Mouse (Mus musculus) brain, embryonic 14.5 days (tissue): ENCODE measurements at regions not wholly inside any gene's neighbourhood (a gene's known extent, or its start where the extent isn't known, plus 50 kb on each side); places are given as distances from the start of the nearest gene placed in this dataset.

Source experiments
- DNase-seq: peaks from one replicate; pipeline ENCODE4 v3.0.0-alpha.2; 2011; ENCODE audit warnings: low read depth
- CTCF ChIP-seq: fragments of 200-500 bp; IDR thresholded peaks from 2 replicates; pipeline ENCODE4 v1.5.1; 2012; ENCODE audit warnings: inconsistent platforms, mild to moderate bottlenecking, moderate library complexity, borderline replicate concordance; ENCODE audit not compliant: insufficient read depth, insufficient read length; ENCODE audit errors: extremely low read depth
- POLR2A ChIP-seq: fragments of 200-500 bp; IDR thresholded peaks from 2 replicates; pipeline ENCODE4 v1.6.1; 2012; ENCODE audit warnings: mild to moderate bottlenecking, inconsistent platforms, borderline replicate concordance; ENCODE audit not compliant: poor library complexity, insufficient read depth, insufficient read length, severe bottlenecking; ENCODE audit errors: extremely low read depth

- DNase-seq, result peak; percentile 9
- no peak for TF ChIP-seq POLR2A
- no peak for TF ChIP-seq CTCF
Observed at GRCm38 (mm10) chr11:90981626-90982025, 293.5 kb upstream of the Tom1l1 start.

GRCm38 (mm10) chr11:90978234-90978633 lies 290.1 kb upstream of the Tom1l1 start:
- DNase-seq, result no peak
- no peak for TF ChIP-seq POLR2A

GRCm38 (mm10) chr11:90941076-90941475 lies 252.9 kb upstream of the Tom1l1 start:
- no peak for DNase-seq
- TF ChIP-seq CTCF (no peak), POLR2A (no peak)

DNA sequence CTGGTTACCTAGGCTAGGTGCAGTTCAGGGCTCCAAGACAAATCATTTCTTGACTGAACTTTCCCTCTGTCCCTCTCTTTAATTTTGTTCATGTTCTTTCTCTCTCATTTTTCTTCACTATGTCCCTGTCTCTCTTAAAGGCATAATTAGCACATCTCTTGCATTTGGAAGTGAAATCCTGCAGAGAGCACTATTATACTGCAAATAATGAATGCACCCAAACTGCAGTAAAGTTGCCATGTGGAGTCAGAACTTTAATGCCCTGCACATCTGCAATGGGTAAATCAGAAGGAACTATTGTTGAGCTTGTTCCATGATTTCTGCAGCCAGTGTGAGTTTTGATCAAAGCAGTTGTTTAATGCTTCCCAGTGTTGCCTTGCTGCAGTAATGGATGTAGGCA lies 237.6 kb upstream of the Tom1l1 start:
- peak; percentile 34 for DNase-seq
- no peak for TF ChIP-seq POLR2A

DNA sequence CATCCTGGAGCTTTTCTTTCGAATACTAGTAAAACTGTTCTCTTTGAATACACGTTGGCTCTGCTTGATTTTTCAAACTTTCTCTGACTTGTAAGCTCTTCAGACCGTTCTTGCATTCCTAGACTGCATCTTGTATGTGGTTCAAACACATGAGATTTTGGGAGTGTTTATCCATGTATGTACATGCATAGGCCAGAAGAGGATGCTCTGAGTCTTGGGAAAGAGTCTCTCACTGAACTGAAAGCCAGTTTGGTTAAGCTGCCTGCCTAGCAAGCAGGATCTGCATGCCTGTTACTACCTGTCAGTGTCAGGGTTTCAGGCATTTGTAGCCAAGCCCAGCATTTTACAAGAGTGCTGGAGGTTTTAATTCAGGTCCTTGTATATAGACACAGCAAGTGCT lies 229.6 kb upstream of the Tom1l1 start:
- no peak for TF ChIP-seq CTCF
- no peak for TF ChIP-seq POLR2A
- DNase-seq, result peak; percentile 20

DNA sequence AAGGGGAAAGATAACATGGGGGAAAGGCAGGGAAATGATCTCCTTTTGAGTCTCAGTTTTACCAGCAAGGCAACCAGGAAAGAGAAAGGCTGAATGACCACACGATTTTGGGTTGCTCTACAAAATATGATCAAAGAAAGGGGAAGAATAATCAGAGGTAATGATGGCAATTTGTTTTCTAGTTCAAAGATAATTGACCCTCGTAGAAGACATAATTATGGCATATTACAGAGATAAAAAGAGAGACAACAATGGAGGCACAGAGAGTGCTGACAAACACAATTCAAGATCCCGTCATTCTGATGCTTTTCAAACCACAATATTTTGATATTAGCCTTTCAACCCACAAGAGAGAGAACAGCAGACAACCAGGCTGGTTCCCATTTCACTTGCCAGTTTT lies 206.1 kb upstream of the Tom1l1 start:
- no peak for TF ChIP-seq POLR2A
- TF ChIP-seq CTCF, result no peak

GRCm38 (mm10) chr11:90873122-90873521 lies 185.0 kb upstream of the Tom1l1 start:
- TF ChIP-seq CTCF, result no peak
- DNase-seq, result no peak

More for the DNA sequence above, 206.1 kb upstream of the Tom1l1 start:
- peak; percentile 52 for DNase-seq

DNA sequence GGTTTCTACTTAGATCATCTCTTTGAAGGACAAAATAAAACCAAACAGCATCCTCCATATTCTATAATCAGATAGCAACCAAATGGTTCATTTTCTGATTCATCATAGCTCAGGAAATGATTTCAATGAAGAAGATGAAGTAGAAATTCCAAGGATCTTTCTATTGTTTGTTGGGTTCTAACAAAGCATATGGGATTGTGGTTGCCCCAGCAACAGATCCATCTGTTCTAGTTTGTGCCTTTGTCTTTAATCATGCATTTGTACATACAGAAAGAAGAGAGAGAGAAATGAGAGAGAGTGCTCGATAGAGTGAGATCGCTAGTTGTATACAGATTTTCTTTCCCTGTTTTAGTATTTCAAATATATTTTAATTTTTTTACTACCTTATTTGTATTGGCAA lies 183.5 kb upstream of the Tom1l1 start:
- TF ChIP-seq CTCF (no peak), POLR2A (no peak)
- peak; percentile 58 for DNase-seq

DNA sequence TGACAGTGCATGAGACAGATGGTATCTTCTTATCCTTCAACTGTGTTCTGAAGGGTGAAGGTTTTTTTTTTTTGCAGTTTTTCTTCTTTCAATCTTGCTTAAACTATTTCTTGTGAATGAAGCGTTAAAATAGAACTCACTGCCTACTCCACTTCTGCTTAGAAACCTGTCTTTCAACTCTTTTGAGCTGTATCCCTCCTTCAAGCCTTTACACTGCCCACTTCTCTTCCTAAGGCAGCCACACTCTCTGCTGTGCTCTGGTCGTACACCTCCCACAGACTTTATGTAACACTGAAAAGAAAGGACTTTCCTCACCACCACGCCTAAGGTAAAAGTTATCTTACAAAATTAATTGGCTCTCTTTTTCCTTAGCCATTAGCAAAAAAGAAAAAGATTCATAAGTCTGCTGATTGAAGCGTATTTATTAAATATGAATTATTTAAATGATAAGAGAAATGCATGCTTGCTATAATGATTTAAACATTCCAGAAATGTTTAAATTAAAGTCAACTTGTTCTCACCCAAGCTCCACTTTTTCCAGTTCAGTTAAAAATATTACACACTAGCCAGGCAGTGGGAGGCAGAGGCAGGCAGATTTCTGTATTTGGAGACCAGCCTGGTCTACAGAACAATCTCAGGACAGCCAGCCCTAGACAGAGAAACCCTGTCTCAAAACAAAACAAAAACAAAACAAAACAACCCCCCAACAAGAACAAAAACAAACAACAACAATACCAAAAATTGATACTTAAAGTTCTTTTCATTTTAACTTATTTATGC lies 176.0 kb upstream of the Tom1l1 start:
- TF ChIP-seq CTCF, result no peak
- TF ChIP-seq POLR2A, result no peak
- no peak for DNase-seq

DNA sequence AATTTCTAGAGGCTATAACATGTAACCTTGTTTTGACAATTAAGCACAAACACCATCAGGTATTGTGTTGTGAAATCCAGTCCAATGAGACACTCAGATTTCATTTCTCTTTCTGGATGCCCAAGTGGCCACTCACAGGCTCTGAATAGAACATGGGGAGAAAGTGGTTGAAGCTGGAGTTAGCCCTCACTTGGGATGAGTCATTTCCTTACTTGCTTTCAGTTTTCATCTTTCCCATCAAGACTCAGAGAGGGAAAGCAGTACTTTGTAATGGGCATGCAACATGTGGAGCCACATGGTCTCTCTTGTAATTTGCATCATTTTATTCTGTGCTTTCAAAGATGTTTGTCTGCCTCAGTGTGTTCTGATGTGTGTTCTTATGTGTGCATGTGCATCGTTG lies 167.6 kb upstream of the Tom1l1 start:
- no peak for TF ChIP-seq POLR2A
- TF ChIP-seq CTCF, result no peak
- no peak for DNase-seq

- TF ChIP-seq POLR2A (no peak), CTCF (no peak)
- peak; percentile 63 for DNase-seq
Observed at GRCm38 (mm10) chr11:90855324-90855723, 167.2 kb upstream of the Tom1l1 start.

GRCm38 (mm10) chr11:90851221-90851620 lies 163.1 kb upstream of the Tom1l1 start:
- TF ChIP-seq CTCF (no peak), POLR2A (no peak)
- peak; percentile 56 for DNase-seq
